Mouse (Mus musculus) testis, adult 2 months (tissue): ENCODE results near the gene Rsad2.

Source experiments
- CTCF ChIP-seq: fragments of 200-500 bp; IDR thresholded peaks from 2 replicates; pipeline ENCODE4 v1.5.1; 2012; ENCODE audit warnings: low read depth, mild to moderate bottlenecking, inconsistent platforms, low read length, moderate library complexity; ENCODE audit not compliant: control insufficient read depth, insufficient read depth, insufficient replicate concordance
- POLR2A ChIP-seq: fragments of 200-500 bp; IDR thresholded peaks from 2 replicates; pipeline ENCODE4 v1.6.1; 2012; ENCODE audit warnings: low read depth, mild to moderate bottlenecking, inconsistent platforms, low read length, moderate library complexity; ENCODE audit not compliant: control insufficient read depth

GRCm38 (mm10) chr12:26401696-26402470, 54.4 kb downstream of the Rsad2 start:
- no peak for TF ChIP-seq CTCF
- no peak for TF ChIP-seq POLR2A
